Mouse (Mus musculus) kidney, embryonic 15.5 days (tissue): Measurements from ENCODE around the gene Lrrc1. TPM values are rescaled to one million over a fixed set of nuclear protein-coding genes. Genes with fewer than 3 reads are reported as not detected.

ENCODE experiments used
- ATAC-seq: fragments of 200-750 bp; cut with Nextera tagmentation; replicated peaks from 2 replicates; pipeline ENCODE4 v1.8.0; 2017; ENCODE audit warnings: moderate TSS enrichment; ENCODE audit not compliant: low FRiP score
- H3K27ac ChIP-seq: fragments of 300-500 bp; sonication (generic); 2 replicates; pipeline ENCODE4 v1.5.1; 2015; ENCODE audit warnings: mild to moderate bottlenecking, inconsistent platforms
- H3K27me3 ChIP-seq: fragments of 300-500 bp; sonication (generic); 2 replicates; pipeline ENCODE4 v1.6.1; 2015; ENCODE audit warnings: inconsistent platforms
- H3K36me3 ChIP-seq: fragments of 300-500 bp; sonication (generic); 2 replicates; pipeline ENCODE4 v1.6.1; 2015; ENCODE audit warnings: inconsistent platforms
- H3K4me1 ChIP-seq: fragments of 300-500 bp; sonication (generic); 2 replicates; pipeline ENCODE4 v1.6.1; 2015; ENCODE audit warnings: inconsistent platforms
- H3K4me2 ChIP-seq: fragments of 300-500 bp; sonication (generic); 2 replicates; pipeline ENCODE4 v1.6.1; 2015; ENCODE audit warnings: moderate library complexity, mild to moderate bottlenecking, inconsistent platforms
- H3K4me3 ChIP-seq: fragments of 300-500 bp; sonication (generic); replicated peaks from 2 replicates; pipeline ENCODE4 v1.5.1; 2015; ENCODE audit warnings: mild to moderate bottlenecking, inconsistent platforms
- H3K9ac ChIP-seq: fragments of 300-500 bp; sonication (generic); 2 replicates; pipeline ENCODE4 v1.6.1; 2015; ENCODE audit warnings: mild to moderate bottlenecking, inconsistent platforms
- H3K9me3 ChIP-seq: fragments of 300-500 bp; sonication (generic); replicated peaks from 2 replicates; pipeline ENCODE4 v1.6.1; 2016; ENCODE audit warnings: inconsistent platforms
- WGBS: fragments of 180-500 bp; shearing (Covaris S2); methylation state at CpG from one replicate; pipeline ENCODE4 v1.1.7; 2015; ENCODE audit warnings: mixed read lengths; 5-methylcytosine and 5-hydroxymethylcytosine counted together
- polyA plus RNA-seq: library from polyadenylated mRNA; unstranded; fragments of >200 nt; fragmentation: Nextera tagmentation; extraction: Ambion mirVana; gene quantifications from 2 replicates; pipeline ENCODE4 v1.2.1, GENCODE M21; 2015

Gene Lrrc1
- polyA plus RNA-seq, 1 experiment from 2014 or later: 18.8 TPM

GRCm38 (mm10) chr9:77539232-77539631, 5.4 kb downstream of the Lrrc1 start:
- ATAC-seq: no peak
- H3K27me3 ChIP-seq: no peaks in the 10 kb centered on the region
- WGBS: 84% methylated on average over 9 of the region's 9 CpGs
- H3K27ac ChIP-seq: no peak overlapping the region
- H3K9ac ChIP-seq: no peak overlapping the region
- no peaks in the 10 kb centered on the region for H3K36me3 ChIP-seq
- no peak overlapping the region for H3K4me2 ChIP-seq
- H3K4me1 ChIP-seq: peaks cover 57% of the 10 kb centered on the region
- no peak overlapping the region for H3K4me3 ChIP-seq
- no peaks in the 10 kb centered on the region for H3K9me3 ChIP-seq

GRCm38 (mm10) chr9:77537357-77537756, 7.3 kb downstream of the Lrrc1 start:
- Histone ChIP-seq H3K36me3 (no peaks in the 10 kb centered on the region), H3K9me3 (no peaks in the 10 kb centered on the region), H3K4me2 (no peak overlapping the region), H3K4me3 (no peak overlapping the region), H3K4me1 (peaks cover 50% of the 10 kb centered on the region), H3K27me3 (no peaks in the 10 kb centered on the region), H3K9ac (no peak overlapping the region), H3K27ac (no peak overlapping the region)
- no peak for ATAC-seq
- 87% methylated on average over 10 of the region's 10 CpGs for WGBS

GRCm38 (mm10) chr9:77536832-77537231, 7.8 kb downstream of the Lrrc1 start:
- Histone ChIP-seq H3K27ac (no peak overlapping the region), H3K9ac (no peak overlapping the region), H3K36me3 (no peaks in the 10 kb centered on the region), H3K9me3 (no peaks in the 10 kb centered on the region), H3K4me2 (no peak overlapping the region), H3K4me3 (no peak overlapping the region), H3K27me3 (no peaks in the 10 kb centered on the region), H3K4me1 (peaks cover 49% of the 10 kb centered on the region)
- ATAC-seq: no peak
- WGBS: 75% methylated on average over 7 of the region's 7 CpGs

GRCm38 (mm10) chr9:77536286-77536685, 8.4 kb downstream of the Lrrc1 start:
- Histone ChIP-seq H3K9ac (no peak overlapping the region), H3K4me3 (no peak overlapping the region), H3K4me1 (peaks cover 49% of the 10 kb centered on the region), H3K36me3 (no peaks in the 10 kb centered on the region), H3K9me3 (no peaks in the 10 kb centered on the region), H3K27me3 (no peaks in the 10 kb centered on the region), H3K27ac (no peak overlapping the region), H3K4me2 (no peak overlapping the region)
- 77% methylated on average over 6 of the region's 6 CpGs for WGBS
- no peak for ATAC-seq

- no peak for ATAC-seq
- no peaks in the 10 kb centered on the region for H3K27me3 ChIP-seq
- H3K9ac ChIP-seq: no peak overlapping the region
- H3K36me3 ChIP-seq: no peaks in the 10 kb centered on the region
- no peaks in the 10 kb centered on the region for H3K9me3 ChIP-seq
- no peak overlapping the region for H3K27ac ChIP-seq
- H3K4me2 ChIP-seq: no peak overlapping the region
- H3K4me3 ChIP-seq: no peak overlapping the region
- 51% methylated on average over 17 of the region's 17 CpGs for WGBS
- peaks cover 56% of the 10 kb centered on the region for H3K4me1 ChIP-seq
Measured at GRCm38 (mm10) chr9:77535021-77535744, 9.5 kb downstream of the Lrrc1 start.

- no peak for ATAC-seq
- H3K36me3 ChIP-seq: no peaks in the 10 kb centered on the region
Measured at GRCm38 (mm10) chr9:77528379-77529041, 16.2 kb downstream of the Lrrc1 start.

GRCm38 (mm10) chr9:77527170-77527569, 17.5 kb downstream of the Lrrc1 start:
- H3K27me3 ChIP-seq: no peaks in the 10 kb centered on the region
- 74% methylated on average over 6 of the region's 6 CpGs for WGBS
- no peak overlapping the region for H3K9ac ChIP-seq
- peaks cover 51% of the 10 kb centered on the region for H3K4me1 ChIP-seq
- H3K4me3 ChIP-seq: no peak overlapping the region
- no peaks in the 10 kb centered on the region for H3K36me3 ChIP-seq
- no peak overlapping the region for H3K27ac ChIP-seq
- no peak overlapping the region for H3K4me2 ChIP-seq
- no peak for ATAC-seq
- no peaks in the 10 kb centered on the region for H3K9me3 ChIP-seq

More at GRCm38 (mm10) chr9:77528379-77529041, 16.2 kb downstream of the Lrrc1 start:
- Histone ChIP-seq H3K27ac (no peak overlapping the region), H3K4me3 (no peak overlapping the region), H3K9ac (no peak overlapping the region), H3K4me1 (peaks cover 46% of the 10 kb centered on the region), H3K27me3 (no peaks in the 10 kb centered on the region), H3K9me3 (no peaks in the 10 kb centered on the region), H3K4me2 (no peak overlapping the region)
- WGBS: 91% methylated on average over 5 of the region's 5 CpGs

- Histone ChIP-seq H3K9me3 (no peaks in the 10 kb centered on the region), H3K4me1 (peaks cover 51% of the 10 kb centered on the region), H3K27me3 (no peaks in the 10 kb centered on the region), H3K4me3 (no peak overlapping the region), H3K9ac (no peak overlapping the region), H3K36me3 (no peaks in the 10 kb centered on the region), H3K4me2 (no peak overlapping the region), H3K27ac (no peak overlapping the region)
- no peak for ATAC-seq
- 40% methylated on average over 2 of the region's 2 CpGs for WGBS
Measured at GRCm38 (mm10) chr9:77526715-77527114, 18.0 kb downstream of the Lrrc1 start.

GRCm38 (mm10) chr9:77525595-77526295, 18.9 kb downstream of the Lrrc1 start:
- Histone ChIP-seq H3K4me1 (peaks cover 48% of the 10 kb centered on the region), H3K9ac (no peak overlapping the region), H3K9me3 (no peaks in the 10 kb centered on the region), H3K36me3 (no peaks in the 10 kb centered on the region), H3K4me2 (no peak overlapping the region), H3K4me3 (no peak overlapping the region), H3K27ac (no peak overlapping the region), H3K27me3 (no peaks in the 10 kb centered on the region)
- 74% methylated on average over 16 of the region's 16 CpGs for WGBS
- ATAC-seq: no peak

- H3K9ac ChIP-seq: no peak overlapping the region
- no peaks in the 10 kb centered on the region for H3K27me3 ChIP-seq
- H3K36me3 ChIP-seq: no peaks in the 10 kb centered on the region
- no peaks in the 10 kb centered on the region for H3K9me3 ChIP-seq
- no peak overlapping the region for H3K4me2 ChIP-seq
- H3K4me1 ChIP-seq: peaks cover 34% of the 10 kb centered on the region
- 91% methylated on average over 4 of the region's 4 CpGs for whole genome bisulfite sequencing
- ATAC-seq: no peak
- no peak overlapping the region for H3K4me3 ChIP-seq
- H3K27ac ChIP-seq: no peak overlapping the region
Measured at GRCm38 (mm10) chr9:77523793-77524192, 20.9 kb downstream of the Lrrc1 start.

- H3K9ac ChIP-seq: no peak overlapping the region
- no peak overlapping the region for H3K4me3 ChIP-seq
- no peaks in the 10 kb centered on the region for H3K27me3 ChIP-seq
- H3K4me2 ChIP-seq: no peak overlapping the region
- no peaks in the 10 kb centered on the region for H3K9me3 ChIP-seq
- 91% methylated on average over 3 of the region's 3 CpGs for WGBS
- ATAC-seq: no peak; the same call in 1 of the 2 replicates
- no peaks in the 10 kb centered on the region for H3K36me3 ChIP-seq
- peaks cover 31% of the 10 kb centered on the region for H3K4me1 ChIP-seq
- H3K27ac ChIP-seq: no peak overlapping the region
Measured at GRCm38 (mm10) chr9:77522476-77522875, 22.2 kb downstream of the Lrrc1 start.

- Histone ChIP-seq H3K4me1 (peaks cover 24% of the 10 kb centered on the region; the same call in 1 of the 2 replicates), H3K36me3 (no peaks in the 10 kb centered on the region), H3K4me3 (no peak overlapping the region), H3K27ac (no peak overlapping the region), H3K9ac (no peak overlapping the region), H3K9me3 (no peaks in the 10 kb centered on the region), H3K4me2 (no peak overlapping the region), H3K27me3 (no peaks in the 10 kb centered on the region)
- no peak for ATAC-seq
- WGBS: 68% methylated on average over 2 of the region's 2 CpGs
Measured at GRCm38 (mm10) chr9:77519198-77519597, 25.5 kb downstream of the Lrrc1 start.
